Mouse (Mus musculus): ENCODE measurements around the gene 4931409K22Rik. TPM values are rescaled to one million over a fixed set of nuclear protein-coding genes. Genes with fewer than 3 reads are reported as not detected.

Gene 4931409K22Rik
- polyA plus RNA-seq, 1 experiment from 2014 or later, result not detected

DNA sequence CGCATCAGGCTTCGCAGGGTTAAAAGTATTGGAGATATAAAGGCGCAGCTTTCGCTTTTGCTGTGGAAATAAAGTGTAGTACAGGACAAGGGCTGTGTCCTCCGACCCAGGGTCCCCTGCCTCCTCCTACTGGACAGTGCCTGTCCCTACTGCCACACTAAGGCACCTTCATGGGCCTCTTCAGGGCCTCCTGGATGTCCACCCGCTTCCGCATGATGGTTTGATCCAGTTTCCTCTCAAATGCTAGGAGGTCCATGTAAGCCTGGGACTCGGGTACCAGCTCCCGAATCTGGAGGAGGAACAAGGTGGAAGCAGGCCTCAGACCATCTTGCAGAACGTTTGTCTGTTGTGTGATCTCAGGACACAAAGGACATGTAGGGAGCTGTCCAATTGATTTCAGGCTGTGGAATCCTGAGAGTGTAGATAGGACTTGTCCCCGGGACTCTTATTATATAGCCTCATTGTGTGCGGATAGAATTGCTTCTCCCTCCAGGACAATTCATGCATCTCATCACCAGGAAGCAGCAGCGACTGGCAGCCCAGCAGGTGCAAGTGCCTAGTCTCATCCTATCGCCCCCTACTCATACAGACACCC, 39.3 kb upstream of the 4931409K22Rik start:
- Histone ChIP-seq H3K27me3 (replicated peaks; ENCODE audit: insufficient read depth, low read length) (no peaks in the 10 kb centered on the region), H3K4me3 (ENCODE audit: low read depth, low read length) (no peak overlapping the region), H3K27ac (ENCODE audit: low read length) (no peak overlapping the region), H3K9me3 (ENCODE audit: low read length) (no peaks in the 10 kb centered on the region), H3K4me1 (ENCODE audit: insufficient read depth, low read depth, low read length) (peaks cover 8% of the 10 kb centered on the region; the same call in 1 of the 2 replicates), H3K4me2 (replicated peaks; ENCODE audit: low read depth, low read length) (no peak overlapping the region), H3K9ac (replicated peaks; ENCODE audit: low read depth) (no peak overlapping the region), H3K36me3 (ENCODE audit: insufficient read depth, low read length) (peaks cover 17% of the 10 kb centered on the region)
- TF ChIP-seq CTCF (IDR thresholded peaks at IDR 0.05) (0 out of 2 replicates have a peak, but pooled peaks have one; percentile 8), EP300 (IDR thresholded peaks at IDR 0.05) (no peak)
- ATAC-seq (no peak), DNase-seq (ENCODE audit: low spot score) (no peak)
- WGBS, result 75% methylated on average over 14 of the region's 14 CpGs

- Histone ChIP-seq H3K27ac (ENCODE audit: low read length) (no peak overlapping the region), H3K9ac (replicated peaks; ENCODE audit: low read depth) (no peak overlapping the region), H3K36me3 (ENCODE audit: insufficient read depth, low read length) (peaks cover 17% of the 10 kb centered on the region), H3K27me3 (replicated peaks; ENCODE audit: insufficient read depth, low read length) (no peaks in the 10 kb centered on the region), H3K4me2 (replicated peaks; ENCODE audit: low read depth, low read length) (no peak overlapping the region), H3K9me3 (ENCODE audit: low read length) (no peaks in the 10 kb centered on the region), H3K4me1 (ENCODE audit: insufficient read depth, low read depth, low read length) (peaks cover 7% of the 10 kb centered on the region; the same call in 1 of the 2 replicates), H3K4me3 (ENCODE audit: low read depth, low read length) (no peak overlapping the region)
- ATAC-seq, result no peak
- DNase-seq (ENCODE audit: low spot score), result no peak
- TF ChIP-seq EP300 (IDR thresholded peaks at IDR 0.05), result no peak
- TF ChIP-seq CTCF (IDR thresholded peaks at IDR 0.05), result no peak
- WGBS, result 86% methylated on average over 5 of the region's 5 CpGs
Measured at GRCm38 (mm10) chr5:24595261-24595660, 38.7 kb upstream of the 4931409K22Rik start.

DNA sequence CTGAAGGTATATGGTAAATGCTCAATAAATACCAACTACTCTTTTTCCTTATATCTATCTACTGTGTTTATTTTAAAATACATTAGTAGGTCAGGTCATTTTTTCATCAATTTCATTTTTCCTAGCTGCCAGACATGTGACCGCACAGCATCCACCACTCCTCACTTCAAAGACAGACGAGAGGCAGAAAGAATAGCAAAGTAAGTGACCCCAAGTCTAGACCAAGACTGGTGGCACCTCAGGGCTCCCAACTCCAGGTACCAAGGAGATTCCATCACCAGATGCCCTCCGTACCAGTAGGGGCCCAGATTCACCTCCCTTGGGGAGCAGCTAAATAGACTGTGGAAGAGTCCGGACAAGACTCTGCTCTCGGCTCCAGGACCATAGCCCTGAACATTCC, 37.7 kb upstream of the 4931409K22Rik start:
- peaks cover 7% of the 10 kb centered on the region; the same call in 1 of the 2 replicates for H3K4me1 ChIP-seq (ENCODE audit: insufficient read depth, low read depth, low read length)
- TF ChIP-seq CTCF (IDR thresholded peaks at IDR 0.05) (no peak), EP300 (IDR thresholded peaks at IDR 0.05) (no peak)
- DNase-seq (ENCODE audit: low spot score) (no peak), ATAC-seq (no peak)
- no peak overlapping the region for H3K9ac ChIP-seq (replicated peaks; ENCODE audit: low read depth)
- no peak overlapping the region for H3K4me2 ChIP-seq (replicated peaks; ENCODE audit: low read depth, low read length)
- WGBS, result 88% methylated on average over 5 of the region's 5 CpGs
- no peaks in the 10 kb centered on the region for H3K9me3 ChIP-seq (ENCODE audit: low read length)
- H3K27ac ChIP-seq (ENCODE audit: low read length), result no peak overlapping the region
- no peak overlapping the region for H3K4me3 ChIP-seq (ENCODE audit: low read depth, low read length)
- no peaks in the 10 kb centered on the region for H3K27me3 ChIP-seq (replicated peaks; ENCODE audit: insufficient read depth, low read length)
- H3K36me3 ChIP-seq (ENCODE audit: insufficient read depth, low read length), result peaks cover 17% of the 10 kb centered on the region

- Histone ChIP-seq H3K9me3 (ENCODE audit: low read length) (no peaks in the 10 kb centered on the region), H3K27me3 (replicated peaks; ENCODE audit: insufficient read depth, low read length) (no peaks in the 10 kb centered on the region), H3K9ac (replicated peaks; ENCODE audit: low read depth) (no peak overlapping the region), H3K4me3 (ENCODE audit: low read depth, low read length) (no peak overlapping the region), H3K27ac (ENCODE audit: low read length) (no peak overlapping the region), H3K4me1 (ENCODE audit: insufficient read depth, low read depth, low read length) (peaks cover 7% of the 10 kb centered on the region; the same call in 1 of the 2 replicates), H3K4me2 (replicated peaks; ENCODE audit: low read depth, low read length) (no peak overlapping the region), H3K36me3 (ENCODE audit: insufficient read depth, low read length) (peaks cover 17% of the 10 kb centered on the region)
- 64% methylated on average over 10 of the region's 10 CpGs for WGBS
- TF ChIP-seq CTCF (IDR thresholded peaks at IDR 0.05), result no peak
- TF ChIP-seq EP300 (IDR thresholded peaks at IDR 0.05), result no peak
- ATAC-seq, result no peak
- DNase-seq (ENCODE audit: low spot score), result no peak
Measured at GRCm38 (mm10) chr5:24593928-24594327, 37.3 kb upstream of the 4931409K22Rik start.

GRCm38 (mm10) chr5:24593230-24593629, 36.6 kb upstream of the 4931409K22Rik start:
- ATAC-seq, result no peak
- Histone ChIP-seq H3K27me3 (replicated peaks; ENCODE audit: insufficient read depth, low read length) (no peaks in the 10 kb centered on the region), H3K9ac (replicated peaks; ENCODE audit: low read depth) (no peak overlapping the region), H3K27ac (ENCODE audit: low read length) (no peak overlapping the region), H3K4me3 (ENCODE audit: low read depth, low read length) (no peak overlapping the region), H3K9me3 (ENCODE audit: low read length) (no peaks in the 10 kb centered on the region), H3K4me1 (ENCODE audit: insufficient read depth, low read depth, low read length) (0 out of 2 replicates have a peak, but pooled peaks cover under 1% of the 10 kb centered on the region), H3K36me3 (ENCODE audit: insufficient read depth, low read length) (peaks cover 17% of the 10 kb centered on the region), H3K4me2 (replicated peaks; ENCODE audit: low read depth, low read length) (no peak overlapping the region)
- TF ChIP-seq EP300 (IDR thresholded peaks at IDR 0.05) (no peak), CTCF (IDR thresholded peaks at IDR 0.05) (no peak)
- 87% methylated on average over 10 of the region's 10 CpGs for WGBS
- no peak for DNase-seq (ENCODE audit: low spot score)

GRCm38 (mm10) chr5:24592471-24593160, 36.0 kb upstream of the 4931409K22Rik start:
- peak overlapping the region; percentile 33; the same call in 1 of the 2 replicates for H3K4me2 ChIP-seq (replicated peaks; ENCODE audit: low read depth, low read length)
- no peaks in the 10 kb centered on the region for H3K9me3 ChIP-seq (ENCODE audit: low read length)
- no peak for TF ChIP-seq EP300 (IDR thresholded peaks at IDR 0.05)
- TF ChIP-seq CTCF (IDR thresholded peaks at IDR 0.05), result no peak
- no peak overlapping the region for H3K9ac ChIP-seq (replicated peaks; ENCODE audit: low read depth)
- no peak overlapping the region for H3K27ac ChIP-seq (ENCODE audit: low read length)
- no peak overlapping the region for H3K4me3 ChIP-seq (ENCODE audit: low read depth, low read length)
- H3K27me3 ChIP-seq (replicated peaks; ENCODE audit: insufficient read depth, low read length), result no peaks in the 10 kb centered on the region
- ATAC-seq, result peak; percentile 18; the same call in 1 of the 2 replicates
- 60% methylated on average over 21 of the region's 21 CpGs for WGBS
- peaks cover 17% of the 10 kb centered on the region for H3K36me3 ChIP-seq (ENCODE audit: insufficient read depth, low read length)
- DNase-seq (ENCODE audit: low spot score), result no peak
- H3K4me1 ChIP-seq (ENCODE audit: insufficient read depth, low read depth, low read length), result 0 out of 2 replicates have a peak, but pooled peaks cover 3% of the 10 kb centered on the region

Measured in lung, postnatal 0 days (tissue).